In genomic region chr16:42268843-42269586, GRCm38 (mm10) we compare ENCODE assay signal across 9 mouse cellular contexts.
DNase-seq lines count a peak whose midpoint lies in the region; ATAC-seq and TF ChIP-seq lines count a peak whose summit lies in the region.
"Had no signal": no experiment of that assay in that cellular context is flagged by ENCODE, and none has a peak within 500 bp of the region (broad histone marks: within the 10 kb centered on the region; RNA-seq: fewer than 3 reads in every experiment).

No protein-coding gene starts in this region.

- peak; percentile 96 for ATAC-seq in midbrain, embryonic 11.5 days (ENCODE audit: low FRiP score)
- no peak for ATAC-seq in stomach, postnatal 0 days (ENCODE audit: low FRiP score, low TSS enrichment)

- 0 out of 2 replicates have a peak overlapping the region, but pooled peaks have one; percentile 25 for H3K27ac ChIP-seq in midbrain, embryonic 11.5 days (ENCODE audit: low read depth, low read length)
- no peak overlapping the region for H3K27ac ChIP-seq in stomach, postnatal 0 days (replicated peaks)
- H3K27ac ChIP-seq: embryonic facial prominence, embryonic 15.5 days had no signal

- DNase-seq in heart, postnatal 4 days = peak; percentile 20
- no peak for DNase-seq in heart, adult 8-10 months (ENCODE audit: low spot score)
- DNase-seq in frontal cortex, postnatal 36 days (ENCODE audit: low spot score in 2 of 2) = peak; percentile 51 to 78
- peak; percentile 70 for DNase-seq in layer of hippocampus, postnatal 36 days
- peak; percentile 97 for DNase-seq in midbrain, embryonic 11.5 days (ENCODE audit: low spot score, missing footprints)
- DNase-seq in stomach, postnatal 0 days (ENCODE audit: low spot score) = no peak
- DNase-seq in spleen, postnatal 36 days (ENCODE audit: low spot score in 2 of 2) = no peak
- no peak for DNase-seq in urinary bladder, postnatal 36 days (ENCODE audit: low spot score in 2 of 2)

- no peaks in the 10 kb centered on the region for H3K27me3 ChIP-seq in midbrain, embryonic 11.5 days (ENCODE audit: control insufficient read depth, insufficient read depth, low read length)
- no peaks in the 10 kb centered on the region for H3K27me3 ChIP-seq in stomach, postnatal 0 days (ENCODE audit: control insufficient read depth, insufficient read depth, low read length)
- H3K27me3 ChIP-seq: embryonic facial prominence, embryonic 15.5 days had no signal

- H3K9ac ChIP-seq in midbrain, embryonic 11.5 days (ENCODE audit: low read length) = no peak overlapping the region
- H3K9ac ChIP-seq in stomach, postnatal 0 days (ENCODE audit: low read length) = no peak overlapping the region
- H3K9ac ChIP-seq: embryonic facial prominence, embryonic 15.5 days had no signal

- peaks cover 13% of the 10 kb centered on the region for H3K4me1 ChIP-seq in midbrain, embryonic 11.5 days (ENCODE audit: control insufficient read depth, insufficient read depth, low read length)
- H3K4me1 ChIP-seq in stomach, postnatal 0 days (replicated peaks; ENCODE audit: control insufficient read depth, insufficient read depth) = no peaks in the 10 kb centered on the region
- H3K4me1 ChIP-seq: embryonic facial prominence, embryonic 15.5 days had no signal

- no peak for TF ChIP-seq EP300 in stomach, postnatal 0 days (optimal IDR thresholded peaks at IDR 0.05)

- H3K9me3 ChIP-seq in midbrain, embryonic 11.5 days (ENCODE audit: control insufficient read depth, low read length) = no peaks in the 10 kb centered on the region
- no peaks in the 10 kb centered on the region for H3K9me3 ChIP-seq in stomach, postnatal 0 days (ENCODE audit: control insufficient read depth, low read length)
- H3K9me3 ChIP-seq: embryonic facial prominence, embryonic 15.5 days had no signal

- 31% methylated on average over 2 of the region's 2 CpGs for WGBS in midbrain, embryonic 11.5 days
- WGBS in stomach, postnatal 0 days = 36% methylated on average over 2 of the region's 2 CpGs

- no peaks in the 10 kb centered on the region for H3K36me3 ChIP-seq in midbrain, embryonic 11.5 days (ENCODE audit: control insufficient read depth, insufficient read depth, low read length)
- no peaks in the 10 kb centered on the region for H3K36me3 ChIP-seq in stomach, postnatal 0 days (ENCODE audit: control insufficient read depth, insufficient read depth, low read length)
- H3K36me3 ChIP-seq: embryonic facial prominence, embryonic 15.5 days had no signal

- H3K4me3 ChIP-seq in midbrain, embryonic 11.5 days (ENCODE audit: low read depth, low read length) = no peak overlapping the region
- H3K4me3 ChIP-seq in stomach, postnatal 0 days (ENCODE audit: low read depth, low read length) = no peak overlapping the region
- H3K4me3 ChIP-seq: embryonic facial prominence, embryonic 15.5 days had no signal

- no peak overlapping the region for H3K4me2 ChIP-seq in midbrain, embryonic 11.5 days
- no peak overlapping the region for H3K4me2 ChIP-seq in stomach, postnatal 0 days (replicated peaks; ENCODE audit: low read depth)
- H3K4me2 ChIP-seq: embryonic facial prominence, embryonic 15.5 days had no signal

- no peak for TF ChIP-seq CTCF in stomach, postnatal 0 days (IDR thresholded peaks at IDR 0.05; ENCODE audit: low read depth)

Comparison
In these comparisons a context has a peak if more than half of its experiments do, and no peak if none do; other contexts are left out.
1. DNase-seq: peak in heart, postnatal 4 days (single experiment), frontal cortex, postnatal 36 days (2 of 2), layer of hippocampus, postnatal 36 days (2 of 2) and midbrain, embryonic 11.5 days (single experiment); none in heart, adult 8-10 months (single experiment), stomach, postnatal 0 days (single experiment), spleen, postnatal 36 days (0 of 2) and urinary bladder, postnatal 36 days (0 of 2).